Mouse (Mus musculus) erythroblast, embryonic 14.5 days (primary cell): ENCODE data around the gene Olfml3.

Experiments used
- GATA1 ChIP-seq: IDR thresholded peaks from 2 replicates; pipeline ENCODE4 v1.6.1; 2012; ENCODE audit warnings: low read length, inconsistent platforms, mixed read lengths
- TAL1 ChIP-seq: IDR thresholded peaks from 3 replicates; pipeline ENCODE4 v1.6.1; 2012; ENCODE audit warnings: low read length, inconsistent platforms, mixed read lengths

DNA sequence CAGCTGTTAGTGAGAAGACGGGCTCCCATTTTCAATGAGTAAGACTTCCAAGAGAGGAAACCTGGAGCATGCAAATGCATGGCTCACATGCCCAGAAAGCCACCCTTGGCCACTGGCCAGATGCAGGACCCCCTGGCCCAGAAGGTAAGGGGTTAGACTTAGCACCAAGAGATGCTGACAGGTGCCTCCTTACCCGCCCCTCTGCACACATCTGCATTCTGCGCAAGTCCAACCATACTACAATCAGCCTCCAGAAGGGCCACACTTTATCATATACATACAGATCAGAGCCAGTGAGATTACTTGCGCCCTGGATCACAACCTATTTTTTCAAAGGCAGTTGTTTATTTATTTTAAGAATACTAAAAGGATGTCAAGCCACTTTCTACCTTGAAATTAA lies 19.1 kb downstream of the Olfml3 start:
- no peak for TF ChIP-seq TAL1
- no peak for TF ChIP-seq GATA1
